8 mouse cellular contexts compared by ENCODE assay signal in genomic region chr7:49125545-49125944, GRCm38 (mm10).
DNase-seq lines count a peak whose midpoint lies in the region; ATAC-seq and TF ChIP-seq lines count a peak whose summit lies in the region.

No protein-coding gene starts in this region.

- no peaks in the 10 kb centered on the region for H3K9me3 ChIP-seq in forebrain, embryonic 11.5 days (ENCODE audit: control insufficient read depth, low read length)
- H3K9me3 ChIP-seq in forebrain, embryonic 15.5 days, result no peaks in the 10 kb centered on the region
- H3K9me3 ChIP-seq in intestine, postnatal 0 days (ENCODE audit: control insufficient read depth), result no peaks in the 10 kb centered on the region
- H3K9me3 ChIP-seq in stomach, postnatal 0 days (ENCODE audit: control insufficient read depth, low read length), result no peaks in the 10 kb centered on the region

- H3K4me2 ChIP-seq in forebrain, embryonic 11.5 days (ENCODE audit: low read depth, low read length, severe bottlenecking), result no peak overlapping the region
- H3K4me2 ChIP-seq in forebrain, embryonic 15.5 days (replicated peaks), result no peak overlapping the region
- H3K4me2 ChIP-seq in intestine, postnatal 0 days (replicated peaks; ENCODE audit: low read depth), result no peak overlapping the region
- H3K4me2 ChIP-seq in stomach, postnatal 0 days (replicated peaks; ENCODE audit: low read depth), result no peak overlapping the region

- H3K27ac ChIP-seq in forebrain, embryonic 11.5 days (ENCODE audit: low read depth, low read length), result no peak overlapping the region
- H3K27ac ChIP-seq in forebrain, embryonic 15.5 days (replicated peaks), result no peak overlapping the region
- H3K27ac ChIP-seq in intestine, postnatal 0 days (ENCODE audit: low read depth, low read length), result no peak overlapping the region
- no peak overlapping the region for H3K27ac ChIP-seq in stomach, postnatal 0 days (replicated peaks)

- peaks cover 6% of the 10 kb centered on the region for H3K4me1 ChIP-seq in forebrain, embryonic 11.5 days (replicated peaks; ENCODE audit: control insufficient read depth, insufficient read depth, low read length)
- peaks cover 7% of the 10 kb centered on the region for H3K4me1 ChIP-seq in forebrain, embryonic 15.5 days
- H3K4me1 ChIP-seq in intestine, postnatal 0 days (replicated peaks; ENCODE audit: control insufficient read depth, insufficient read depth, low read length), result no peaks in the 10 kb centered on the region
- H3K4me1 ChIP-seq in stomach, postnatal 0 days (replicated peaks; ENCODE audit: control insufficient read depth, insufficient read depth), result no peaks in the 10 kb centered on the region

- no peak overlapping the region for H3K9ac ChIP-seq in forebrain, embryonic 11.5 days (ENCODE audit: low read length)
- no peak overlapping the region for H3K9ac ChIP-seq in forebrain, embryonic 15.5 days (replicated peaks)
- no peak overlapping the region for H3K9ac ChIP-seq in intestine, postnatal 0 days (ENCODE audit: low read depth, low read length)
- H3K9ac ChIP-seq in stomach, postnatal 0 days (ENCODE audit: low read length), result no peak overlapping the region

- peaks cover 2% of the 10 kb centered on the region; the same call in 1 of the 2 replicates for H3K27me3 ChIP-seq in forebrain, embryonic 11.5 days (ENCODE audit: control insufficient read depth, insufficient read depth, low read length)
- H3K27me3 ChIP-seq in forebrain, embryonic 15.5 days, result peaks cover 3% of the 10 kb centered on the region; the same call in 1 of the 2 replicates
- H3K27me3 ChIP-seq in intestine, postnatal 0 days (replicated peaks; ENCODE audit: control insufficient read depth, insufficient read depth, low read length), result peaks cover 5% of the 10 kb centered on the region; the same call in 1 of the 2 replicates
- no peaks in the 10 kb centered on the region for H3K27me3 ChIP-seq in stomach, postnatal 0 days (ENCODE audit: control insufficient read depth, insufficient read depth, low read length)

- H3K4me3 ChIP-seq in forebrain, embryonic 11.5 days (ENCODE audit: low read depth, low read length), result no peak overlapping the region
- H3K4me3 ChIP-seq in forebrain, embryonic 15.5 days, result no peak overlapping the region
- H3K4me3 ChIP-seq in intestine, postnatal 0 days (ENCODE audit: low read depth, low read length), result no peak overlapping the region
- H3K4me3 ChIP-seq in stomach, postnatal 0 days (ENCODE audit: low read depth, low read length), result no peak overlapping the region

- H3K36me3 ChIP-seq in forebrain, embryonic 11.5 days (ENCODE audit: control insufficient read depth, insufficient read depth, low read length), result no peaks in the 10 kb centered on the region
- no peaks in the 10 kb centered on the region for H3K36me3 ChIP-seq in forebrain, embryonic 15.5 days
- H3K36me3 ChIP-seq in intestine, postnatal 0 days (ENCODE audit: control insufficient read depth, insufficient read depth), result no peaks in the 10 kb centered on the region
- H3K36me3 ChIP-seq in stomach, postnatal 0 days (ENCODE audit: control insufficient read depth, insufficient read depth, low read length), result no peaks in the 10 kb centered on the region

- whole genome bisulfite sequencing in forebrain, embryonic 11.5 days, result 43% methylated on average over 3 of the region's 3 CpGs
- WGBS in forebrain, embryonic 15.5 days, result 36% methylated on average over 3 of the region's 3 CpGs
- WGBS in intestine, postnatal 0 days, result 30% methylated on average over 3 of the region's 3 CpGs
- WGBS in stomach, postnatal 0 days, result 35% methylated on average over 3 of the region's 3 CpGs

- ATAC-seq in forebrain, embryonic 11.5 days (replicated peaks; ENCODE audit: low FRiP score), result no peak
- no peak for ATAC-seq in forebrain, embryonic 15.5 days (replicated peaks)
- no peak for ATAC-seq in intestine, postnatal 0 days
- no peak for ATAC-seq in stomach, postnatal 0 days (ENCODE audit: low FRiP score, low TSS enrichment)

- TF ChIP-seq EP300 in stomach, postnatal 0 days (optimal IDR thresholded peaks at IDR 0.05), result no peak

- DNase-seq in forebrain, embryonic 11.5 days (ENCODE audit: low spot score), result peak; percentile 75
- DNase-seq in urinary bladder, postnatal 25 days (ENCODE audit: low spot score), result peak; percentile 53
- no peak for DNase-seq in urinary bladder, postnatal 10 days (ENCODE audit: low spot score)
- peak; percentile 78 for DNase-seq in embryo, embryonic 11 days
- peak; percentile 70 to 73 for DNase-seq in lung, postnatal 4 days
- peak; percentile 71 for DNase-seq in stomach, postnatal 0 days (ENCODE audit: low spot score)

- TF ChIP-seq CTCF in intestine, postnatal 0 days (IDR thresholded peaks at IDR 0.05; ENCODE audit: low read depth), result peak; percentile 88
- peak; percentile 88 for TF ChIP-seq CTCF in stomach, postnatal 0 days (IDR thresholded peaks at IDR 0.05; ENCODE audit: low read depth)
